Mouse (Mus musculus) heart, postnatal 36 days (tissue): ENCODE measurements around the gene Hpf1. TPM values are rescaled to one million over a fixed set of nuclear protein-coding genes. Genes with fewer than 3 reads are reported as not detected.

ENCODE experiments used
- DNase-seq, 2 experiments: peaks; one replicate each; pipeline ENCODE4 v3.0.0; 2021 to 2022
- intact Hi-C: fragments of 180-260 bp; cut with DNase I; formaldehyde crosslinking; loops from one replicate; pipeline ENCODE4 v1.15.1; 2025
- total RNA-seq, 2 experiments: library from RNA; stranded (reverse); gene quantifications; 2 replicates each; pipeline ENCODE4 v1.2.3; 2021

The Hpf1 gene
- total RNA-seq, result 10 to 100 TPM; 15.3 to 17.0 TPM

DNA sequence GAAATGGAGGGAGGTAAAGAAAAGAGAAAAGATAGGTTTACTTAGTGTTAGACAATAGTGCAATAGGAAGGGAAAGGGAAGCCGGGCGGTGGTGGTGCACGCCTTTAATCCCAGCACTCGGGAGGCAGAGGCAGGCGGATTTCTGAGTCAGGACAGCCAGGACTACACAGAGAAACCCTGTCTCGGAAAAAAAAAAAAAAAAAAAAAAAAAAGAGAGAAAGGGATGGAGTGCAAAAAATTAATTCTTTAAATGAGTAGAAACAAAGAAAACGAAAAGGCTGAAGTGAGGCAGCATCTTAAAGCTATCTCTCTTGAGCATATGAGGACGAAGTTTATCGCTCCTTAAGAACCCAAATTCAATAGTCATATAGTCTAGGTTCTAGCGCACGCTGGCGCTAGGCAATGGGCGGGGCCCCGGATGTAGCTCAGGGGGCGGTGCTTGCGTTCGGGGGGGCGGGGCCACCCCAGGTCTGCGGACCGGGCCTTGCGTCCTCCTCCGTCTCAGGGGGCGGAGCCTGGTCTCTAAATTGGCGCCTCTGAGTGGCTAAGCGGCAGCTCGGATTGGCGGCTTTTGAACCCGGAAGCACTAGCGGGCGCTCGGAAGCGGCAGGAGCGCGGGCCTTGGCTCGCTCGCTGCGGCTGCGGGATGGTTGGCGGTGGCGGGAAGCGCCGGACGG, at the start of gene Hpf1:
TSS of gene Hpf1 (plus strand) at position 576 of the 677 bp plus-strand sequence.
- intact Hi-C loops, result loop anchor here (5.0 kb wide), 3 partner anchors 92 to 597 kb away; partner anchors contain the start of genes Cbr4, Clcn3 and Mfap3l
- peak; percentile 87 to 90 for DNase-seq

DNA sequence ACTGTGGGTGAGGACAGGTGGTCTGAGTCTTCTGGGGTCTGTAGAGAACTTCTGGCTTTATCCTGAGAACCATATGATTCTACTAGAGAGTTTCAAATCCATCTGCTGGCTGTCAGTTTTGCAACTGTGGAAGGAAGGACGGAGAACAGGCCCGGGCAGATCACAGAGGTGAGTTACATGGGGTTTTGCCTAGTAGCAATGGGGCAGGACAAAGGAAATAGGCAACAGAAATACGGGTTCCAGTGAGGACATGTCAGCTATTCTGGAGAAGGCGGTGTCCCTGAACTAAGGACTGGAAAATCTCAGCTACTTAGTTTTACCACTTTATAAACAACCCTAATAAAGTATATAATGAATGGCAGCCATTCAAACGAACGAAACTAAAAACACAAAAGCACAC, 47.8 kb upstream of the Hpf1 start:
- intact Hi-C loops, result no loop called here
- DNase-seq, result no peak

DNA sequence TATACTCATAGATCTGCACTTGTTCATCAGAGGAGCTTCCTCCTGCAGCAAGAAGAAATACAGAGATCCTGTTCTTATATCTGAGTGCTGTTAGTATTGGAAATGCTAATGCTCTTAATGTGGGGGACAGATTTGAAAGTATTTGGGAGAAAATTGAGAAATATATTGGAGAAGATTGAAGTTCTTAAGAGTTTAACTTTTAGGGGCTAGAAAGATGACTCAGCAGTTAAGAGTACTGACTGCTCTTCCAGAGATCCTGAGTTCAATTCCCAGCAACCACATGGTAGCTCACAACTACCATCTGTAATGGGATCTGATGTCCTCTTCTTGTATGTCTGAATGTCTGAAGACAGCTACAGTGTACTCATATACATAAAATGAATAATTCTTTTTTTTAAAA, 32.7 kb upstream of the Hpf1 start:
- no peak for DNase-seq
- intact Hi-C loops, result no loop called here

DNA sequence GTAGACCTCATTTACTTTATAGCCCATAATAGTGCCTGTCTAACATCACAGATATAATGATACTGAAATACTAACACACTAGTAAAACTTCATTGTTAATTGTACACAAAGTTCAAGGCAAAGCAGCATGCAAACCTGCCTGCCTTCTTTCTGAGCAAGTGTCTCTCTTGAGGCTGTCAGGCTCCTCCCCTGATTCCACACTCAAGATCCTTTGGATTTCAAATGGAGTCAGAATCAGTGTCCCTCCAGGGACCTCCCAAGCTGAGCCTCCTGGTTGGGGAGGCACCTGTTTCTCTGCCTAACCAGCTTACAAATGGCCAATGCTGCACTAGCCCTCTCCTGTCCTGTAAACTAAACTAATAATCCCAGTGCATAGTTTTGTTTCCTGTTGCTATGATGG, 32.1 kb upstream of the Hpf1 start:
- intact Hi-C loops, result no loop called here
- DNase-seq, result no peak

DNA sequence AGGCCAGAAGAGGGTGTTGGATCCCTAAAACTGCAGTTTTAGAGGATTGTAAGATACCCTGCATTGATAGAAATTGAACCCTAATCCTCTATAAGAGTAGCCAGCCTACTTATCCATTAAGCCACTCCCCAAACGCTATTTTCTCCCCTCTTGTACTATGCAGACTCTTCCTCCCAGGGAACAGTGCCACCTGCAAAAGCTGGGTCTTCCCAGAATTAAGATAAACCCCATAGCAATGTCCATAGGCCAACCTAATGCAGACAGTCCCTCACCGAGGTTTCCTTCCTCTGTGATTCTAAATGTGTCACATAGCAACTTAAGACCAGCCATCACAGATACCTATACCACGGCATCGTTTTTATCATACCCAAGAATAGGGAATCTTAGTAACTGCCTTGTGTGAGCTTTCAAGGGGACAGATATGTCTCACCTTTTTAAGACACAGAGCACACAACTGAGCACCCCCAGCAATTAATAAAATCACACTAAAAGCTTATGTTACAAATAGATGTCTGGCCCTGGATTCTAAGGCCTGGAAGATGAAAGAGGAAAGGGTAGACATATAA, 31.2 kb upstream of the Hpf1 start:
- intact Hi-C loops, result no loop called here
- DNase-seq, result no peak

DNA sequence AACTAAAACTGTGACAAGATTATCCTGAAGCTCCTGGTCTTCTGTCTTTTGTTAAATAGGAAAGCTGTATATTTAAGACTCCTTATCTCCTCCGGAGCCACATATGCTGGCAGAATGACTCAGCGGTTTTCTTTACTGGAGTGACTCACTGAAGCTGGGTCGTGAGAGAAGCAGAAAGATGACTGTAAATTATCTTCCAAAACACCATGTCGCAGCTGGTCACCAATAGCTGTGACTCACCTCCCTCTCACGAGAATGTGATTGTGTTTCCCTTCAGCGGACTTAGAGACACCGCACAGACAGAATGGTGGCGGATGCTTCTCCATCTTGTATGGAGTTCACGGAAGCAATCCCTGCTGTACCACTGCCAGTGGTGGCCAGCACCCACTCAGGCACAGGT, 30.6 kb upstream of the Hpf1 start:
- intact Hi-C loops, result no loop called here
- no peak for DNase-seq

DNA sequence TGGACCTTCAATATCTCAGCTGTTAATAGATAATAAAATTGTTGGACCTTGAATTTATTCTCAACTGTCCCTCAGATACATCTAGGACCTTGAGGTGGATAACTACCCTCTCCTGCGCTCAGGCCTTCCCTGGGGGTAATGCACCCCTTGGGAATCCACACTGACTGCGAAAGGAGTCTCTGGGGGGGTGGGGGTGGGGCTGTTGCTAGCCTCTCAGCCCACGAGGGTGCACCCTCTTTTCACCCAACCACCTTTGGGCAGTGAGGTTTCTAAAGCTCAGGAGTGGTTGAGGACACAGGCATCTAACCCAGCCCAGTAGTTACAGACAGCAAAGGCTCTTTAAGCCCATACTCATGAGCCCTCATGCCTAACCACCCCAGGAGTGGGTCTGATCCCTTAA, 29.5 kb upstream of the Hpf1 start:
- intact Hi-C loops, result no loop called here
- DNase-seq, result no peak

DNA sequence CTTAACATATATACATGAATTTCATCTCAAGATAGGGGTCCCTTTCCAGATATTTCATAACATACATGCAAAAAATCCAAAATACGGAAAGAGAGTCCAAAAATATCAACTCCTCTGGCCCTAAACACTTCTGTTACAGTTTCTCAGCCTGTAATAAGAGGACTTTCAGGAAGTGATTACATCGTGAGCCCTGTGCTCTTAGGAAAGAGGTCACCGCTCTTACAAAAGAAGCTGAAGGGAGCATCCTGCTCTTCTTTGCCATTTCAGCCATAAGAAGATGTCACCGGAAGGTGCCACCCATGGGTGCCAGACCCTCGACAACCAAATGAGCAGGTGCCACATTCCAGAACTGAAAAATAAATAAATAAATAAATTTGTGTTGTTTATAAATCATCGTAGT, 28.4 kb upstream of the Hpf1 start:
- intact Hi-C loops, result no loop called here
- no peak for DNase-seq

DNA sequence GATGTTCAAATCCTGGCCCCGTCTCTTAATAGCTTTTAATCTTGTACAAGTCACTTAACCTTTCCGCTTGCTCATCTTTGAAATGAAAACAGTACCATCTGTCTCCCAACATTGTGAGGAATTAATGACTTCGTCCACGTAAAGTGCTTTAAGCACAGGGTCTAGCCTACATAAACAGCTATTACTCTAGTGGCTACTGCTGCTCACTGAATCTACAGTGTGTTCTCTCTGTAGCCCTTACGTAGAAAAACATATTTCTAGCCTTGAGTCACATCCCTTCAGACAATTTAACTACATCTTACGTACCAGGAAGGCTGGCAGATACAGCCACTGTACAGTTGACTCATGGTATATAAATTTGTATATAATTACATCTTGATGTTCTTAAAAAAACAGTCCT, 25.3 kb upstream of the Hpf1 start:
- DNase-seq, result no peak
- intact Hi-C loops, result loop anchor here (1.0 to 5.0 kb wide), 3 partner anchors 233 to 358 kb away; partner anchors contain the start of genes Aadat and Mfap3l

DNA sequence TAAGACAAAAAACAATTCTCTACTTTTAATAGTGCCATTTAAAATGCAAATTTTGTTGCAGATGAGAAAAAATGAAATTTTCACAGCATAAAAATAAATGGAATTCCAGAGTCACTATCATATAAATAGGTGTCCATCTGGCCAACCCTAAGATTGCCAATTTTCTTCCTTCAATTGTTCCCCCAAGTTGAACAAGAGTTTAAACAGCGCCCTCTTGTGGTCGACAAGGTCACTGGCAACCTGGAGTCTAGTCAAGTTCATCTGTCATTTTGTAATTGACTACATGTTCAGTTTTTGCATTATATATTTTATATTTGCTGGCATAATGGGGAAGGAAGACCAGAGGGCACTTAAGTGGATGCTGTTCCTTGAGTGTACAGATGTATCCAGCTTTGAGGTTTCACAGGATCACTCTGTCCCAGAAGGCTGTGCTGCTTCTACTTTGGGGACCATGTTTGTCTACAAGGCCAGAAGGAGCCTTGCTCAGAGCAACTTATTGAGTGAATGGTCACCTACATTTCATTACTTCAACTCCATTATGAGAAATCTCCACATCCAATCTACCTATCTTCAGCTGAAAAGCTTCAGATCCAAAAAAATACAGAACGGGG, 24.6 kb upstream of the Hpf1 start:
- intact Hi-C loops, result loop anchor here (1.0 to 5.0 kb wide), 3 partner anchors 233 to 358 kb away; partner anchors contain the start of genes Aadat and Mfap3l
- peak; percentile 59 to 66 for DNase-seq

DNA sequence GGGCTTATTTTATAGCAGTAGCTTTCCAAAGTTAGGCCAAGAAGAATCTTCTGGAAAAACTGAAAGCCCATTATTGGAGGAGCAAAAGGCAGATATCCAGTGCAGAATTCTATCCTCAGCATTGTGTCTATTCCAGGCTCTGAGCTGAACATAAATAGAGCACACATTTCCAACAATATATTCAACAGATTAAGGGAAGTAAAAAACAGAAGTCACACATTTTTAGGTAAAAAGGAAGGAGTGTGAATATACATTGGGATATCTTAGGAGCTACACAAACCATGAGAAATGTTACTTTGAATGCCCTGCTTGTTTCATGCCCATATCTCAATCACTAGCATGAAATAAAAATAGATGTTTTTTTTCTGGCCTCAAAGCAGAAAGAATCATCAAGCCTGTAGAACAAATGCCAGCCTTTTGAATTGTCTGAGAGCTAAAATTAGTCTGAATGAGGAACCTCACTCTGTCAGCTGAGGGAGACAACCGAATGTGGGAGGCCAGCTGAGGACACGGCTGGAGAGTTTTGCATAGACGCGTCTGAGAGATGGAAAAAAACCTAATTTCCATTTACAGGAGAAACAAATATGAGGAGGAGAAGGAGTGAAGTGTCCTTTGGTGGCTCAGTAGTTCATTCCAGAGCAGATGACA, 22.6 kb upstream of the Hpf1 start:
- intact Hi-C loops, result loop anchor here (5.0 kb wide), 2 partner anchors 235 to 360 kb away; partner anchors contain the start of genes Aadat and Mfap3l
- DNase-seq, result no peak

DNA sequence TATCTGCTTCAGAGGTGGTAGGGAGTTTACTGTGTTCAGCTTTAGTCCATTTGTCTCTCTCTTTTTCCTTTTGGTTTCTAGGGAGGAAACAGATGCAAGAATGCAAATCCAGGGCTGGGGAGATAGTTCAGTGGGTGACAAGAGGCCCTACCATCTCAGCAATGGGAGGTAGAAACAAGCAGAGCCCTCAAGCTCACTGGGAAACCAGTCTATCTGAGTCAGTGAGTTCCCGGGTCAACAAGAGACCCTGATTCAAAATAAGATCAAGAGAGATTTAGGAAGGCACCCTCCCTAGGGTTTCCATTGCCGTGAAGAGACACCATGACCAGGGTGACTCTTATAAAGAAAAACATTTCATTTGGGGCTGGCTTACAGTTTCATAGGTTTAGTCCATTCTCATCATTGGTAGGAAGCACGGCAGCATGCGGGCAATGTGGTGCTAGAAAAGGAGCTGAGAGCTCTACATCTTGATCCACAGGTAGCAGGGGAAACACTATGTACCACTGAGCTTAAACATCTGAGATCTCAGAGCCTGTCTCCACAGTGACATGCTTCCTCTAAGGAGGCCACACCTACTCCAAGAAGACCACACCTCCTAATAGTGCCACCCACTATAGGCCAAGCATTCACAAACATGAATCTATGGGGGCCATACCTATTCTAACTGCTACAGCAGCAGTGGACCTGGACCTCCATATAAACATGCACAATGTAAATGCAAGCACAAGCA, 21.8 kb upstream of the Hpf1 start:
- no peak for DNase-seq
- intact Hi-C loops, result loop anchor here (5.0 kb wide), 2 partner anchors 236 to 361 kb away; partner anchors contain the start of genes Aadat and Mfap3l

DNA sequence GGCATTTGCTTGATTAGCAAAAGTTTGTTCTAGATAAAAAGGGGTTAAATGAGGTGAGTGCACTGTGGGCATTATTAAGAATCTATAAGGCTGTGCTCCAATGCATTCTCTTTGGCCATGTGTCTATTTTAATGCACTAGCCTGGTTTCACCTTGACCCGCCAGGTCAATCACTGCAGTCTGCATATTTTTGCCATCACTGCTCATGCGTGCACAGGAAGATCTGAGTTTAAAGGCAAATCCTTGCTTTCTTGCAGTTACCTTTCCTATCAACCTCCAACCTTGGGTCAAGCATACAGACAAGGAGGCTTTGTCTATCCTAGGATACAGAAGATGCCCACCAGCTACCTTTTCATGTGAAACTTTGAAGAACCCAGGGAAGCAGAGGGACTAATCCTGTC, 20.5 kb upstream of the Hpf1 start:
- DNase-seq, result no peak
- intact Hi-C loops, result loop anchor here (5.0 kb wide), 2 partner anchors 237 to 362 kb away; partner anchors contain the start of genes Aadat and Mfap3l

DNA sequence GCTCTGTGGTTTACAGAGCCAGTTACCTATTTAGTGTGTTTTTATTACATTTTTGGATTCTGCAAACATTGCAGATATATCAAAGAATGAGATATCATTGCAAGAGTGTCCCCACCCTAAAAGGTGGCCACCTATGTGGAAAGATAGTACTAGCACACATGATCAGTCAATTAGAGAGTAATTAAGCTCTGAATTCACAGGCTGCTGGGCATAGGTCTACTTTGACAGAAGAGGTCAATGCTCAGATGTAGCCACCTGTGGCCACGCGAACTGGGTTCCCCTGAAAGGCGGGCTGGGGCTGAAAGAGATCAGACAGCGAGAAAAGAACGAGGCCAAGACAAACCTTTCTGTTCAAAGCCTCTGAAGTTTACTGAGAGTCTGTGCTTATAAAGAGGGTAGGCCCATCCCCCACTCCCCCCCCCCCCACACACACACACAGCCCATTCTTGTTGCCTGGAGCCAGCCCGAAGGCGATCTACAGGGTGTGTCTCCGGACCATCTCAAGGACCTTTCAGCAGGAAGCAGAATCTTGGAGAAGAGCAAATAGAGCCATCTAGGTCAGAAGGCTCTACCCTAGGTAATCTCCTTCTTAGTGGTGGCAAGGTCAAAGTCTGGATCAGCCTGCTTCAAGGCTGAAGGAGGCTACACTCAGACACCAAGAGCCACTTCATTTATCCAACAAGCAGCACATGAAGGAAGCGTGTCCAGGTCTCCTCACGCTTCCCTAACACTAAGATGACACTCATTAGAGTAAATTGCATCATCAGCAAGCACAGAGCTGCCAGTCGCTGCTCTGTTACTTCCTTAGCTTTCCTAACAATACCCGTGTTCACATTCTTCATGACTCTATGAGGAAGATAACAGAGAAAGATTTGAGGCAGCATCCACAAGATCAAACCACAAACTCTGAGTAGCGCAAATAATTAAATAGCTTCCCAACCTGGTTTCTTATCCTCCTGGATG, 19.7 kb upstream of the Hpf1 start:
- DNase-seq, result no peak
- intact Hi-C loops, result no loop called here

DNA sequence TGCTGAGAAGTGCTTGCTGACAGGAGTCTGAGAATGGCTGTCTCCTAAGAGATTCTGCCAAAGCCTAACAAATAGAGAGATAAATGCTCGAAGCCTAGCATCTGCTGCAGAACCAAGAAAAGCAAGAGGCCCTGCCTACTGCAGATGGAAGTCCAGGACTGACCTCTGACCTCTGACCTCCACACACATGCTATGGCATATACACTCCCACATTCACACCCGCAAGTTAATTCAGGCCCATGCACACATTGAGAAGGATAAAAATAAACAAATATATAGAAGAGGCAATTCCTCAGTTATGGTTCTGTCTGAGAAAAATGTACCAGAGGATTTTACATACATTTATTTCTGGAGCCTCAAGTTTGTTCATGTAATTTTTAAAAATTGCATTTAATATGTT, 11.6 kb upstream of the Hpf1 start:
- no peak for DNase-seq
- intact Hi-C loops, result no loop called here

DNA sequence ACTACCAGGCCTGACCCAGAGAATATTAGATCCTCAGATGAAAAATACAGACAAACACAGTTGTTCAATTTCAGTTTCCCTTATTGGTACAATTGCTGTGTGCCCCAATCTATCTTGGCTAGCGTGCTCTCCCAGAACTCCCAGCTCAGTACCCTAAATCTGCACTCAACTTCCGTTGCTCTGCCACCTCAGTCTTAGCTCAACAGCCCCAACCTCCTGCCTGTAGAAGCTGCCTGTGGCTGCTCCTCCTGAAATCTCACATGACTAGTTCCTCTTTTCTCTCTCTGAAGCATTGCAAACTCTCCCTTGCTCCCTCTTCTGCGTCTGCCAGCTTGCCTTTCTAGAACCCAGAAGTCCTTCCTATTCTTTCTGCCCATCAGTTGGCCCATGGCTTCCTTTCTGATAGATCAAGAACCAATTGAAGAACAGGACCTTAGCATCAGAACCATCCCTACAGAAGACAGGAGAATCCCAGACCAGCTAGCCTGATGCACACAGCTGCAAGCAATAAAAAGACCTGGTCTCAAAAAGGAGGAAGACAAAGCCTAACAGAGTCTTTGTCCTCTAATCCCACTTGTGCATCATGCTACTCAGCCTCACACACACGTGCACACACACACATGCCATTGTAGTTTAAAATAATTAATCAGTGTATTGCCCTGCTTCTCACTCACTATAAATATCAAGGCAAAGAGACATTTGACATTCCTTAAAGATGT, 6.6 kb upstream of the Hpf1 start:
- DNase-seq, result no peak
- intact Hi-C loops, result no loop called here

DNA sequence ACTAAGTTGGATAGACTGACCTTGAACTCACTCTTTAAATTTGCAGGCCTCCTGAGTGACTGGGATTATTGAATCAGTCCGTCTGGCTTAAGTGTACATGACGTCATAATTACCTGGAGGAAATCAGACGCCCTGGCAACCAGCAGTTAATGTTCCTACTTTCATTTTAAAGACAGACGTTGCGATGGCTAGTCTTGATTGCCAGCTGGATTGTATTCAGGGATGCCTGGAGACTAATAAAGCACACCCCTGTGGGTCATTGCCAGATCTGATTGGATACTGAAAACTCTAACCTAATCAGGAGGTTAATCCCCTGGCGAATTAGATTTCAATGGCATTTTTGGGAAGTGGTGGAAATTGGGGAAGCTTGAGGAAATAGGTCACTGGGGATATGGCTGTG, 3.5 kb upstream of the Hpf1 start:
- intact Hi-C loops, result no loop called here
- DNase-seq, result no peak

DNA sequence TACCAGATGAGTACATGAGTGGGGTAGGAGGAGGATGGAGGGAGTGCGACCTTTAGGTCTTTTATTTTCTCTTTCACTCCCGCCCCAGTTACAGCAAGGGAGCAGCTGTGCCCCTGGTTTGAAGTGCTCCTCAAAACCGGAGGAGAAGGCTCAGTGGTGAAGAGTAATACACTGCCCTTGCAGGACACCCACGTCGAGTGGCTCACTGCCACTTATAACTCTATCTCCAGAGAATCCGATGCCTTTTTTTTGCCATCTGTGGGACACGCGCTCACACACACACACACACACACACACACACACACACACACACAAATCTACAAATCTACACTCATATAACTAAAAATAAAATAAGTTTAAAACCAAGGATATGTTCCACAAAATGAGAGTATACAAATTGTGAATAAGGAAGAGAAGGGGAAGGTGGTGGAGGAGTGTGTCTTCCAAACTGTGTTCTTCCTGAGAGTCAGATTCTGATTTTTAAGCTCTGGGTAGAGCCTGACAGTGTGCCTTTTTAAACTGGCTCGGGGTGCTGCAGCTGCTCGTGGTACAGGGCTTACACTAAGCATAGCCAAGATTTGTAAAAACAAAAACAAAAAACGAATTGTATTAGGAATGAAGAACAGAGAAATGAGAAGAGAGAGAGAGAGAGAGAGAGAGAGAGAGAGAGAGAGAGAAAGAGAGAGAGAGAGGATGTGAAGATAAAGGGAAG, 931 bp upstream of the Hpf1 start:
- intact Hi-C loops, result no loop called here
- no peak for DNase-seq
